Mouse (Mus musculus): ENCODE measurements around the gene Smoc1.

Gene Smoc1

GRCm38 (mm10) chr12:81026277-81026994, at the start of gene Smoc1:
TSS of gene Smoc1 (plus strand) at chr12:81026808.
- no peak for DNase-seq (ENCODE audit: low read depth, low spot score)

GRCm38 (mm10) chr12:80982326-80982725, 44.3 kb upstream of the Smoc1 start:
- peak; percentile 51 for DNase-seq (ENCODE audit: low read depth, low spot score)

GRCm38 (mm10) chr12:80983695-80984094, 42.9 kb upstream of the Smoc1 start:
- no peak for DNase-seq (ENCODE audit: low read depth, low spot score)

GRCm38 (mm10) chr12:80986628-80987027, 40.0 kb upstream of the Smoc1 start:
- no peak for DNase-seq (ENCODE audit: low read depth, low spot score)

GRCm38 (mm10) chr12:80988286-80988685, 38.3 kb upstream of the Smoc1 start:
- no peak for DNase-seq (ENCODE audit: low read depth, low spot score)

GRCm38 (mm10) chr12:80990901-80991445, 35.6 kb upstream of the Smoc1 start:
- DNase-seq (ENCODE audit: low read depth, low spot score): no peak

GRCm38 (mm10) chr12:80991806-80992205, 34.8 kb upstream of the Smoc1 start:
- DNase-seq (ENCODE audit: low read depth, low spot score): no peak

GRCm38 (mm10) chr12:80992540-80993122, 34.0 kb upstream of the Smoc1 start:
- DNase-seq (ENCODE audit: low read depth, low spot score): no peak

GRCm38 (mm10) chr12:80993773-80994172, 32.8 kb upstream of the Smoc1 start:
- no peak for DNase-seq (ENCODE audit: low read depth, low spot score)

- DNase-seq (ENCODE audit: low read depth, low spot score): no peak
These were observed 31.3 kb upstream of the Smoc1 start for GRCm38 (mm10) chr12:80995326-80995725.

- no peak for DNase-seq (ENCODE audit: low read depth, low spot score)
These were observed 29.0 kb upstream of the Smoc1 start for GRCm38 (mm10) chr12:80997652-80998051.

GRCm38 (mm10) chr12:80998528-80999221, 27.9 kb upstream of the Smoc1 start:
- DNase-seq (ENCODE audit: low read depth, low spot score): no peak

- no peak for DNase-seq (ENCODE audit: low read depth, low spot score)
These were observed 25.7 kb upstream of the Smoc1 start for GRCm38 (mm10) chr12:81000924-81001323.

GRCm38 (mm10) chr12:81002841-81003635, 23.6 kb upstream of the Smoc1 start:
- no peak for DNase-seq (ENCODE audit: low read depth, low spot score)

- no peak for DNase-seq (ENCODE audit: low read depth, low spot score)
These were observed 16.8 kb upstream of the Smoc1 start for GRCm38 (mm10) chr12:81009813-81010212.

- no peak for DNase-seq (ENCODE audit: low read depth, low spot score)
These were observed 14.6 kb upstream of the Smoc1 start for GRCm38 (mm10) chr12:81011994-81012393.

GRCm38 (mm10) chr12:81013496-81013895, 13.1 kb upstream of the Smoc1 start:
- no peak for DNase-seq (ENCODE audit: low read depth, low spot score)

GRCm38 (mm10) chr12:81017624-81018023, 9.0 kb upstream of the Smoc1 start:
- no peak for DNase-seq (ENCODE audit: low read depth, low spot score)

- no peak for DNase-seq (ENCODE audit: low read depth, low spot score)
These were observed 7.9 kb upstream of the Smoc1 start for GRCm38 (mm10) chr12:81018516-81019279.

- peak; percentile 38 for DNase-seq (ENCODE audit: low read depth, low spot score)
These were observed 7.2 kb upstream of the Smoc1 start for GRCm38 (mm10) chr12:81019280-81019935.
